Mouse (Mus musculus): ENCODE results near the gene 1700001P01Rik.

The 1700001P01Rik gene

GRCm38 (mm10) chr11:97775808-97776496 is at the start of gene 1700001P01Rik:
Gene 1700001P01Rik (minus strand): TSS chr11:97775918.
- no peak for DNase-seq

GRCm38 (mm10) chr11:97825295-97825694 is 49.6 kb upstream of the 1700001P01Rik start:
- no peak for DNase-seq

DNA sequence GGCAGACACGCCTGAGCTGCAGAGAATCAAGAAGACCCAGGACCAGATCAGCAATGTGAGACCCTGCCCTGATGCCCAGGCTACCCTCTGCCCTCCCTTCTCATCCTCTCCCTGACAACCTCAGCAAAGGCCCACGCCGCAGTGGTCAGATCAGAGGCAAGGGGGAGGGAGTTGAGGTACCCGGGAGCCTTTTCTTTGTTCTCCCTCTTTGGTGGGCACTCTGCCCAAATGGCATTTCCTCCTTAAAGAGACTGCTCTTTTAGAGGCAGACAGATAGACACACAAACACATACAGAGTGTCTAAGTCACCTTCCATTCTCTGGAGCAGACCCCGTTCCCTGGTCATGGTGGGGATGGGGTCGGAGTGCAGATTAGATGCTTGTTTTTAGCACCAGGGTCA is 49.2 kb upstream of the 1700001P01Rik start:
- peak; percentile 46 for DNase-seq

GRCm38 (mm10) chr11:97824168-97824567 is 48.5 kb upstream of the 1700001P01Rik start:
- DNase-seq, result no peak

DNA sequence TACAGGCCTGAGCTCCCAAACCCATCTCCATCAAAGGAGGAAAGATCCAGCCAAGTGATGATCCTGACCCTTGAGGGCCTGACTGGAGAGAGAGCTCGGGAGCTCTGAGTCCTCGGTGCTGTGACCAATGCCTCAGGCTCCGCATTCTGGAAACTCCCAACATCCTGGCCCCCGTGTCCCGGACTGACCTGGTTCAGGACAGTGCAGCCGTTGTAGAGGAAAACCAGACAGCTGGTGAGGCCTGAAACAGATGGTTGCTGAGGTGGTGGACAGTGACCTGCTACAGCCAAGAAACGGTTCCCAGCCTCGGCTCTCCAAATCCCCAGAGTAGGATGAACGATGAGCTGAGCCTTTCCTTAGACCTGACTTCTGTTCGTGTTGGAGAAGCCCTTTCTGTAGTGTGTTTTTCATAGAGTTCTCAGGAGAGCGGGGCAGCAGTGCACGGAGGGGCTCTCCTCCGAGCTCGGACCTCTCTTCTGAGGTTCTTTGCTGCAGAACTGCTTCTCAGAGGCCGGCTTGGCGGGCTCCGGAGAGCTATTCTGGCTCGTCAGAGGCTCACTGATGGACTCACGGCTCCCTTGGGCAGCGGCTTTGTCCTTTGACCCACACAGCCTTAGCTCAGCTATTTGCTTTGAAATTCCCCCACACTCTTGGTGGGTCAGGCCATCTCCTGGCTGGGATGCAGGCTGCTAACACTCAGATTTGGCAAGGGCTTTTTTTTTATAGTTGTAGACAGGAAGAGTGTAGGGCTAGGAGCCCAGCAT is 47.3 kb upstream of the 1700001P01Rik start:
- DNase-seq, result peak; percentile 82

GRCm38 (mm10) chr11:97821401-97822064 is 45.8 kb upstream of the 1700001P01Rik start:
- peak; percentile 58 for DNase-seq

DNA sequence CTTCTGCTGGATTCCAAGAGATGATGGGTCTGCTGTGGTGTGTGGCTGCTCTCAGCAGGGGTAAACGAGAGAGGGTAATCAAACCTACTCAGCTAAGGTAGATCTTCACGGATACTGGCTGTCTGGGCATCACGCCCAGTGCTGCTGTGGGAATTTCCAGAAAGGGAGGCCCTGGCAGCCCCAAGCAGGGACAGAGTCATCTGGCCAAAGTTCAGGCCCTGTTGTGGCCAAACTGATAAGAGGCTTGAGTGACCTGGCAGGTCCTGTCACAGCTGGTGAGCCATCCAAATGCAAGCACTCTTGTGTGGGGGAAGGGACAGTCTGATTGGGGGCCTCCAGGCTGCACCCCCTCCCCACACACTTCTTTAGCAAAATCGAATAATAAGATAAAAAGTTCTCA is 45.1 kb upstream of the 1700001P01Rik start:
- DNase-seq, result peak; percentile 71

DNA sequence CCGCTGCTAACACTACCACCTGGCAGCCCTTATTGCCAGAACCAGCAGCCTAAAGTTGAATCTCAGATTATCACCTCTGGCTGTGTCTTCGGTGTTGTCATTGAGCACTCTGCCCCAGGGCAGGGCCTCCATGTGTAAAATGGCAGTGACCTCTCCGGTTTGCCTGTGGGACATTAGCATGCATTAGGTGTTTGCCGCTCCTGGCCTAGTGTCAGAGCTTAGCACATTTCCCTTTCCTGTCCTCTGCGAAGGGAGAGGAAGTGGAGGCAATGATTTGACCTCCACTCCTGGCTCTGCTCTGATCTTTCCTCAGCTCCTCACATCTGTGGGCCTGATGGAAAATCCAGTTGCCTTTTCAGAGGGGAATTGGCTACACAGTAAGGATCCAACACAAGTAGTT is 44.2 kb upstream of the 1700001P01Rik start:
- no peak for DNase-seq

DNA sequence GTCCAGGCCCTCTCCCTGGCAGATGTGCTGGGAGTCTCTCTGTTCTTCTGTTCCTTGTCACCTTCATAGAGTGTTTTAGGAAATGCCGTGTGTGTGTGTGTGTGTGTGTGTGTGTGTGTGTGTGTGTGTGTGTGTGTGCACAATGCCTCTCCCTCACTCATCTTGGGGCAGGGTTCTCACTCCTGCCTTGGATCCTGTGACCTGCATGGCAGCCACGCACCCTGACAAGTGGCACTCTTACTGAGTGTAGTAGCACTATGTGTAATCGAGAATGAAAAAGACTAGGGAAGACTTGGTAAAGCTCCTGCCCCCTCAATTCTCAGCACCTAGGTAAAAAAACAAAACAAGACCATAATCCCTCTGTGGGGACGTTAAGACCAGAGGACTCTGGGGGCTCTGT is 43.4 kb upstream of the 1700001P01Rik start:
- DNase-seq, result no peak

- DNase-seq, result no peak
Measured at GRCm38 (mm10) chr11:97818571-97818970, 42.9 kb upstream of the 1700001P01Rik start.

- DNase-seq, result no peak
Measured at GRCm38 (mm10) chr11:97818003-97818402, 42.3 kb upstream of the 1700001P01Rik start.

DNA sequence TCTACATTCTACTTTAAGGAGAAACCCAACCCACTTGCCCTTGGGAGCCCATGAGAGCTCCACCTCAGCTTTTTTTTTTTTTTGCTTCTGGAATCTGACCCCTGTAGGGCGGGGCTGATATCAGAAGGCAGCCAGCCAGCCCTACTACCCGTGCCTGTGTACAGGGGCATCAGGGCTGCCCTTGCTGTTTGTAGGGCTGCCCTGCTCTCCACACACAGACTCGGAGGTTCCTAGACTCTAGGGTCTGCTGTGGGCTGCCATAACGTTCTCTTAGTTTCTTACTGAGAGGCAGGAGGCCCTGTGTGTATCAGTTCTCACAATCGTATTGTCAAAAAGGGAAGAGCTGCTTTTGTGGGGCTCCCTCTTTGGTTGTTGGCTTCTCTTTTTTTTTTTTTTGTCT is 41.7 kb upstream of the 1700001P01Rik start:
- DNase-seq, result no peak

DNA sequence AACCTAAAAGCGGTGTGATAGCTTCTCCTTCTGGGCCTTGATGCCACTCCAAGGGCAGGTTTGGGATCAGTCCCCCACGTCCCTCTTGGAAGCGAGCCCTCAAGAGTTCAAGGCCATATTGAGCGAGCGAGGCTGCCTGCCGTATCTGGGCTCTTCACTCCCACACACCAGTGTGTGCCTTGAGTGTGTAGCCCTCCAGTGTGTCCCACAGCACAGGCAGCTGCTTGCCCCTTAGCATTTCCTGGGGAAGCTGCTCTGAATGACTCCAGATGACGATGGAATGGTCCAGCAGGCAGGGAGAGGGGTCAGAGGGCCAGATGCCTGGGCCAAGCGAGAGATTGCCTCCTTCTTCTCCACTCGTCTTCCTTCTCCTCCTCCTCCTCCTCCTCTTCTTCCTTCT is 41.2 kb upstream of the 1700001P01Rik start:
- DNase-seq, result no peak

- no peak for DNase-seq
Measured at GRCm38 (mm10) chr11:97816176-97816575, 40.5 kb upstream of the 1700001P01Rik start.

- no peak for DNase-seq
Measured at GRCm38 (mm10) chr11:97815736-97816135, 40.0 kb upstream of the 1700001P01Rik start.

GRCm38 (mm10) chr11:97813746-97814515 is 38.2 kb upstream of the 1700001P01Rik start:
- no peak for DNase-seq

GRCm38 (mm10) chr11:97813085-97813484 is 37.4 kb upstream of the 1700001P01Rik start:
- DNase-seq, result no peak

DNA sequence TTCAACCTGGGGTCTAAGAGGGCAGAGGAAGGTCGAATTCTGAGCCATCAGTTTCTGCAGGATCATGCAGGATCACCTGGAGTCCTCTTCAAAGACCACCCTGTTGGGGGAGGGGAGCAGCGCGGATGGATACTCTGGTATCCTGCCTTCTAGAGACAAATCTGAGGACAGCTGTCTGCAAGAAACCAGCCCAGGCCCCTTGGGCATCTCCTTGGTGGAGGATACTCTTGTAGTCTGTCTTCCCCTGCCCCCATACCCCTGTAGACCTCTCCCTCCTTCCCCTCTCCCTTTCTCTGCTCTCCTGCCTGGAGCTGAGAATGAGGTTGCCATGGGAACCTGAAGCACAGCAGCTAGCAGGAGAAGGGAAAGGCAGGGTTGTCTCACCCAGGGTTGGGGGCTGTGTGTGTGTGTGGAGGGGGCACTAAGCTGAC is 36.8 kb upstream of the 1700001P01Rik start:
- no peak for DNase-seq

DNA sequence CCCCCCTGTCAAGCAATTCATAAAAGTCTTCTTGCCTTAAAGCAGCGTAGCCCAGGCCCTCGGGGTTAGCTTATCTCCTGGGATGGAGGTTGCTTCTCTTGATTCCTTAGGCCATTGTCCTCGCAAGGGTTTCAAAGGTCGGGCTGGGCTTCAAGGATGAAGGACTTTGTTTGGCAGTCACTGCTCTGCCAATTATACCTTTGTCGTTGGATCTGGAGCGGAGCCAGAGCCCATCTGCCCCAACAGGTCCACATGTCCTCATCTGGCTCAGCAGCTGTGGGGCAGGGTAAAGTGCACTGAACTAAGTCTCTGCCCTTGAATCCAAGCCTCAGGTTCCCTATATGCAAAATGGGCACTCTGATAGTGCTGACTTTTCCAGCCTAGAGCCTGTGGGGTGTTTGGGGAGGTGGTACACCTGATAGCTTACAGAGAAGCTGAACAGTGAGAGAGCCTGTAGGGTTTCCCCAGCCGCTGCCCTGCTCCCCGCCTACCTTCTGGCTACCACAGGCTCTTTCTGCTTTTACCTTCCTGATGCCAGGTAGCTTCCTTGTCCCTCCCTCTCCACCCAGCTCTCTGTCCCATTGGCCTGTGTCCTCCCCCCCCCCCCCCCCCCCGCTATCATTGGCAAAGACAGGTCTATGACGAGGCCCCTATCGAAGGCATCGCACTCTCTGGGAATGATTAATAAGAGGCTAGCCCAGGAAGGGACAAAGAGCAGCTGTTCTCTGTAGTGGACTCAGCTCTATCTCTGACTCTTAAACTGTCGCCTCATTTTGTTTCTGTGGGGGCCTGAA is 36.0 kb upstream of the 1700001P01Rik start:
- DNase-seq, result no peak

DNA sequence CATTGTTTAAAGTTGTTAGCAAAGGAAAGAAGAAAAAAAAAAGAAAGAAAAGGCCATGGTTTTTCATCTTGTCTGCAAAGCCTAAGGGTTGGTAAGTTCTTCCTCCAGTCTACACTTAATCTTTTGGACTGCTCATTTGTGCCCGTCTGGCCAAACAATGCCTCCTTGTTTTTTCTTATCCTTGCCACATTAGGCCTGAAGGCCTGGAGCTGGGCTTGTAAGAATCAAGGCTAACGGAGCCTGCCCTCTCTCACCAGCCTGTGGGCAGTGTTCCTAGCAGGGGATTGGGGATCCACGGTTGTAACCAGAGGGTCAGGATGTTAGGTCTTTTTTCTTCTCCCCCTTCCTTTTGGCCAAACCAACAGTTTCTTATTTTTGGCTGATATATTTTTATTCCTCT is 35.3 kb upstream of the 1700001P01Rik start:
- DNase-seq, result no peak

- DNase-seq, result peak; percentile 53
Measured at GRCm38 (mm10) chr11:97810356-97810755, 34.6 kb upstream of the 1700001P01Rik start.

All from cerebellum, adult 9-10 months (tissue).